Mouse (Mus musculus) ES-E14 (cell line): Measurements from ENCODE around the gene Ranbp1. TPM values are rescaled to one million over a fixed set of nuclear protein-coding genes. Genes with fewer than 3 reads are reported as not detected.

Source experiments
- DNase-seq: peaks from one replicate; pipeline ENCODE4 v3.0.0-alpha.2; 2013; ENCODE audit warnings: low read depth, low spot score
- H3K27ac ChIP-seq: 2 replicates; pipeline ENCODE4 v1.5.1; 2012; ENCODE audit warnings: low read depth, mild to moderate bottlenecking, low read length, moderate library complexity, mixed read lengths; ENCODE audit not compliant: poor library complexity, insufficient read depth, severe bottlenecking
- H3K36me3 ChIP-seq: 2 replicates; pipeline ENCODE4 v1.6.1; 2012; ENCODE audit warnings: mild to moderate bottlenecking, low read length, moderate library complexity, mixed read lengths; ENCODE audit not compliant: control insufficient read depth, poor library complexity, insufficient read depth, severe bottlenecking
- H3K4me1 ChIP-seq, 2 experiments: fragments of 150-350 bp in 1 of 2; sonication (generic) in 1 of 2; 2 replicates each; pipeline ENCODE4 v1.6.1; 2012; ENCODE audit warnings: low read length in 2 of 2, mild to moderate bottlenecking in 1 of 2, mixed read lengths in 1 of 2; ENCODE audit not compliant: control insufficient read depth in 2 of 2, insufficient read depth in 2 of 2, poor library complexity in 1 of 2
- H3K4me3 ChIP-seq, 2 experiments: fragments of 150-350 bp in 1 of 2; sonication (generic) in 1 of 2; 2 replicates each; pipeline ENCODE4 v1.5.1; 2012; ENCODE audit warnings: low read length in 2 of 2, low read depth in 1 of 2, mild to moderate bottlenecking in 1 of 2, mixed read lengths in 1 of 2; ENCODE audit not compliant: insufficient read depth in 1 of 2, poor library complexity in 1 of 2, severe bottlenecking in 1 of 2
- H3K9ac ChIP-seq: 2 replicates; pipeline ENCODE4 v1.6.1; 2012; ENCODE audit warnings: low read depth, mild to moderate bottlenecking, low read length, mixed read lengths; ENCODE audit not compliant: poor library complexity, insufficient read depth, severe bottlenecking
- H3K9me3 ChIP-seq: fragments of 150-350 bp; sonication (generic); 2 replicates; pipeline ENCODE4 v1.6.1; 2012; ENCODE audit warnings: low read depth, mild to moderate bottlenecking, low read length; ENCODE audit not compliant: control insufficient read depth, insufficient read depth
- CHD2 ChIP-seq: IDR thresholded peaks from 2 replicates; pipeline ENCODE4 v1.6.1; 2014; ENCODE audit warnings: mild to moderate bottlenecking, low read depth, low read length, inconsistent platforms
- HCFC1 ChIP-seq: IDR thresholded peaks from 2 replicates; pipeline ENCODE4 v1.6.1; 2012; ENCODE audit warnings: low read length, inconsistent platforms, borderline replicate concordance; ENCODE audit not compliant: insufficient read depth
- MAFK ChIP-seq: IDR thresholded peaks from 2 replicates; pipeline ENCODE4 v1.6.1; 2014; ENCODE audit warnings: mild to moderate bottlenecking, low read depth, low read length, inconsistent platforms; ENCODE audit not compliant: insufficient read depth
- ZC3H11A ChIP-seq: IDR thresholded peaks from 2 replicates; pipeline ENCODE4 v1.6.1; 2012; ENCODE audit warnings: low read depth, mild to moderate bottlenecking, inconsistent platforms, low read length, borderline replicate concordance
- ZNF384 ChIP-seq: IDR thresholded peaks from 2 replicates; pipeline ENCODE4 v1.6.1; 2012; ENCODE audit warnings: low read depth, low read length, inconsistent platforms
- in situ Hi-C, 2 experiments: fragments of 600-800 bp; cut with MboI; formaldehyde crosslinking; loops; one replicate each; pipeline ENCODE4 v1.15.1; 2025; ENCODE audit warnings: low sequenced_read_pairs in 2 of 2, inconsistent platforms in 1 of 2; ENCODE audit not compliant: unreplicated experiment in 2 of 2
- total RNA-seq: library from RNA; depleted of rRNA; stranded (reverse); fragments of 300-350 nt; gene quantifications from 2 replicates; pipeline ENCODE4 v1.2.3, GENCODE M21; 2012; rRNA removed

The Ranbp1 gene
- total RNA-seq, 1 experiment: 410 TPM

GRCm38 (mm10) chr16:18191006-18191405 is 57.5 kb downstream of the Ranbp1 start:
- Histone ChIP-seq H3K4me1 (peaks cover 3 to 8% of the 10 kb centered on the region in 2 experiments; a peak in 1 of 4 replicates), H3K4me3 (no peak overlapping the region), H3K36me3 (no peaks in the 10 kb centered on the region), H3K9ac (no peak overlapping the region), H3K9me3 (no peaks in the 10 kb centered on the region), H3K27ac (no peak overlapping the region)
- in situ Hi-C loops: no loop called here
- TF ChIP-seq ZC3H11A (no peak), HCFC1 (no peak), ZNF384 (no peak), MAFK (no peak), CHD2 (no peak)
- DNase-seq: no peak

Other genes with a start within 250 kb of the Ranbp1 start
- 23.8 and 30.9 TPM in 2 replicates for gene Dgcr6, start 195.9 kb downstream of the Ranbp1 start, total RNA-seq
- 39.6 and 73.6 TPM in 2 replicates for gene Prodh, start 158.5 kb downstream of the Ranbp1 start, total RNA-seq
- 0.22 and 0.48 TPM in 2 replicates for gene Rtn4r, start 121.1 kb downstream of the Ranbp1 start, total RNA-seq
- gene Ccdc188, start 30.9 kb downstream of the Ranbp1 start, total RNA-seq: not detected in 2 replicates
- gene Zdhhc8, start 13.6 kb downstream of the Ranbp1 start, total RNA-seq: 16.2 and 17.0 TPM in 2 replicates
- 99.3 and 102 TPM in 2 replicates for gene Trmt2a, start 53 bp downstream of the Ranbp1 start, total RNA-seq
- 0.63 and 1.7 TPM in 2 replicates for gene Gm49776, start 9.6 kb upstream of the Ranbp1 start, total RNA-seq
- gene Dgcr8, start 40.5 kb upstream of the Ranbp1 start, total RNA-seq: 65.7 and 84.1 TPM in 2 replicates
- 10.0 and 10.4 TPM in 2 replicates for gene Tango2, start 99.4 kb upstream of the Ranbp1 start, total RNA-seq
- gene Arvcf, start 99.5 kb upstream of the Ranbp1 start, total RNA-seq: 48.0 and 60.1 TPM in 2 replicates
- gene Txnrd2, start 177.7 kb upstream of the Ranbp1 start, total RNA-seq: 7.9 and 8.4 TPM in 2 replicates
- gene Comt, start 178.1 kb upstream of the Ranbp1 start, total RNA-seq: 40.1 and 41.0 TPM in 2 replicates
- 10.9 and 13.7 TPM in 2 replicates for gene Gnb1l, start 250.0 kb upstream of the Ranbp1 start, total RNA-seq